Mouse (Mus musculus): Measurements from ENCODE around the gene March1.
A peak's percentile ranks its signal among the peaks of the same experiment; 100 is the strongest.
"Not testable (repeated sequence)": the region's sequence is repeated elsewhere in the genome, so short reads cannot be mapped to it uniquely, and the experiment has no call there.

The March1 gene

GRCm38 (mm10) chr8:66323045-66323807, 705.5 kb downstream of the March1 start:
- peak; percentile 38 to 75 for DNase-seq

GRCm38 (mm10) chr8:66326396-66326795, 708.7 kb downstream of the March1 start:
- DNase-seq = peak in 1 of 2 experiments; percentile 3

GRCm38 (mm10) chr8:66332206-66332605, 714.5 kb downstream of the March1 start:
- no peak for DNase-seq

GRCm38 (mm10) chr8:66334265-66334664, 716.6 kb downstream of the March1 start:
- no peak for DNase-seq

- no peak for DNase-seq
These were observed 721.9 kb downstream of the March1 start for GRCm38 (mm10) chr8:66339551-66339950.

GRCm38 (mm10) chr8:66342928-66343327, 725.2 kb downstream of the March1 start:
- no peak for DNase-seq

- no peak for DNase-seq
These were observed 745.4 kb downstream of the March1 start for GRCm38 (mm10) chr8:66362882-66363801.

GRCm38 (mm10) chr8:66383694-66384373, 766.1 kb downstream of the March1 start:
- no peak for DNase-seq

GRCm38 (mm10) chr8:66386008-66386407, 768.3 kb downstream of the March1 start:
- DNase-seq = no peak

GRCm38 (mm10) chr8:66388693-66389092, 771.0 kb downstream of the March1 start:
- DNase-seq = no peak

GRCm38 (mm10) chr8:66391554-66391953, 773.9 kb downstream of the March1 start:
- DNase-seq = no peak

GRCm38 (mm10) chr8:66392900-66393299, 775.2 kb downstream of the March1 start:
- DNase-seq = no peak

GRCm38 (mm10) chr8:66394148-66394547, 776.4 kb downstream of the March1 start:
- DNase-seq = no peak

GRCm38 (mm10) chr8:66397811-66398210, 780.1 kb downstream of the March1 start:
- DNase-seq = no peak

- DNase-seq = no peak
These were observed 782.4 kb downstream of the March1 start for GRCm38 (mm10) chr8:66400050-66400449.

GRCm38 (mm10) chr8:66404711-66405414, 787.2 kb downstream of the March1 start:
- DNase-seq = no peak

GRCm38 (mm10) chr8:66405796-66406195, 788.1 kb downstream of the March1 start:
- not testable (repeated sequence) for DNase-seq

GRCm38 (mm10) chr8:66406596-66407361, 789.1 kb downstream of the March1 start:
- DNase-seq = peak; percentile 27 to 59

GRCm38 (mm10) chr8:66410080-66410615, 792.4 kb downstream of the March1 start:
- DNase-seq = peak in 1 of 2 experiments; percentile 10

- DNase-seq = peak; percentile 30 to 33
These were observed 795.4 kb downstream of the March1 start for GRCm38 (mm10) chr8:66413101-66413500.

- no peak for DNase-seq
These were observed 797.5 kb downstream of the March1 start for GRCm38 (mm10) chr8:66415234-66415633.
